Mouse (Mus musculus) cortical plate, adult 2 months (tissue): Measurements from ENCODE around the gene Btbd19.

Experiments
- CTCF ChIP-seq: fragments of 200-500 bp; IDR thresholded peaks from 2 replicates; pipeline ENCODE4 v1.5.1; 2011; ENCODE audit warnings: mild to moderate bottlenecking, control low read depth, low read length; ENCODE audit not compliant: insufficient read depth; ENCODE audit errors: extremely low read depth
- POLR2A ChIP-seq: fragments of 200-500 bp; IDR thresholded peaks from 2 replicates; pipeline ENCODE4 v1.6.1; 2011; ENCODE audit warnings: mild to moderate bottlenecking, low read length, control low read depth; ENCODE audit not compliant: insufficient read depth; ENCODE audit errors: extremely low read depth

DNA sequence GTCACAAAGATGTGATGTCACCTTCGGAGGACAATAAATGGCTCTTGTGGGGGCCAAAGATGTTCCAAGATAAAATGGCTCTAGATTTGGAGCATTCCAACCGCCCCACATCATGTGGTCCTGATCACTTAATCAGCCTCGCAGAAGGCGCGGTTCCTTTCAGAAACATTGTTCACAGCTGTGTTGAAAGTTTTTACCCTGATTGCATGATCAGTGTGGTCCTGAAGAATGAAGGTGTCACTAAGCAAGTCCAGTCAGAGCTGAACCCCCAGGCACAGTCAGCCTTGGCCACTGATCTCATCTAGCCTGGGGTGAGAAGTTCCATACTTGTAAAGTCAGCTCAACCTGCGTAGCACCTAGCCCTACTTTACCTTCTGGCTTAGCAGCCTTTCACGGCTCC lies 7.6 kb downstream of the Btbd19 start:
- no peak for TF ChIP-seq CTCF
- no peak for TF ChIP-seq POLR2A
